Mouse (Mus musculus): ENCODE results near the gene Ddx39. TPM values are rescaled to one million over a fixed set of nuclear protein-coding genes. Genes with fewer than 3 reads are reported as not detected.

Gene Ddx39
- polyA plus RNA-seq, 1 experiment from 2014 or later = 215 TPM

GRCm38 (mm10) chr8:83684517-83684916, 30.5 kb upstream of the Ddx39 start:
- no peaks in the 10 kb centered on the region for H3K9me3 ChIP-seq
- no peak overlapping the region for H3K9ac ChIP-seq
- peaks cover 34% of the 10 kb centered on the region for H3K36me3 ChIP-seq
- no peak for ATAC-seq
- 92% methylated on average over 9 of the region's 9 CpGs for WGBS
- H3K4me2 ChIP-seq (replicated peaks) = no peak overlapping the region
- H3K4me3 ChIP-seq (replicated peaks) = no peak overlapping the region
- H3K27me3 ChIP-seq (replicated peaks) = no peaks in the 10 kb centered on the region
- H3K4me1 ChIP-seq (replicated peaks) = no peaks in the 10 kb centered on the region
- no peak overlapping the region for H3K27ac ChIP-seq

DNA sequence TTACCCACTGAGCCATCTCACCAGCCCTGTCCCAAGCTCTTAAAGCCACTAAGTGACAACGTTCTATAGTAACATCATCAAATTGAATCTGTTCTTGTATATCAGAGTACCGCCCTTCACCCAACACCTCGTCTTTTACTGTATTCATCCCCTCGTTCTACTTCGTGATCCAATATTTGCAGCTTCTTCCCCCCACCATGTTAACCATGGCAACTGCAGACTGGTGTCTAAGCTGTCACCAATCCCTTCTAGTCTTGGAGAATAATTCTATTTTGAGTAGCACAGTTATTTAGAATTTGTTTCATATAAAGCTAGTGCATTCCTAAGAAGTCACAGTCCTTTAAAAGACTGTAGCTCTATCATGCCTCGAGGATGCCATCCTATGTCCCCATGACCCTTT, 25.7 kb upstream of the Ddx39 start:
- Histone ChIP-seq H3K4me1 (replicated peaks) (peaks cover 7% of the 10 kb centered on the region), H3K9me3 (no peaks in the 10 kb centered on the region), H3K4me2 (replicated peaks) (no peak overlapping the region), H3K27me3 (replicated peaks) (no peaks in the 10 kb centered on the region), H3K36me3 (peaks cover 31% of the 10 kb centered on the region), H3K9ac (no peak overlapping the region), H3K4me3 (replicated peaks) (no peak overlapping the region), H3K27ac (no peak overlapping the region)
- WGBS = 94% methylated on average over 6 of the region's 6 CpGs
- no peak for ATAC-seq

DNA sequence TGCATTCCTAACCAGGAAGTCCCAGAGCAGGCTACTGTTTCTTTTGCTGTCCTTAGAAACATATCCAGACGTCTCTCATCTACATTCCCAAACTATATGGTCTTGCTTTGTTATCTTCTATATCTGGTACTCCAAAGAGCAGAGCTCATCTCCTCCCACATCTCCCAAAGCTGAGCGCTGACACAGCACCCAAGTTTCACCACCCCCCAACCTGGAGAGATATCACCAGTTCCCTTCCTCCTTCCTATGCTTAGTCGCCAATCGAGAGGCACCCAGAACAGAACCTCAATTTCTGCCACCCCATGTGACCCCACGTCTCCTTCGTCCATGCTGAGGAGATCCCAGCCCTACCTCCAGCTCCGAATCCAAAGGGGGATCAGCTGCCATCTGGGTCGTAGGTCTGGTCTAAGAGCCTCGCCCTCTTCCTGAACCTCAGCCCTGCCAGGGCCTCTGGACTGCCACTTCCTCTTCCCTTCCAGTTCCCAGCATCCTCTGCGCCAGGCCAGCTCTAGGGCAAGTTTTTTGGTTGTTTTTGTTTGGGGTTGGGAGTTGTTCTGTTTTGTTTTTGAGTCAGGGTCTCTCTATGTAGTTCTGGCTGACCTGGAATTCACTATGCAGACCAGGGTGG, 21.3 kb upstream of the Ddx39 start:
- Histone ChIP-seq H3K4me1 (replicated peaks) (peaks cover 35% of the 10 kb centered on the region), H3K4me2 (replicated peaks) (no peak overlapping the region; the same call in 1 of the 2 replicates), H3K36me3 (peaks cover 25% of the 10 kb centered on the region), H3K9ac (no peak overlapping the region), H3K4me3 (replicated peaks) (no peak overlapping the region), H3K27me3 (replicated peaks) (no peaks in the 10 kb centered on the region), H3K27ac (no peak overlapping the region), H3K9me3 (no peaks in the 10 kb centered on the region)
- WGBS = 78% methylated on average over 10 of the region's 10 CpGs
- ATAC-seq = no peak

GRCm38 (mm10) chr8:83694369-83695160, 20.4 kb upstream of the Ddx39 start:
- H3K4me3 ChIP-seq (replicated peaks) = no peak overlapping the region
- ATAC-seq = no peak
- H3K27ac ChIP-seq = 0 out of 2 replicates have a peak overlapping the region, but pooled peaks have one; percentile 9
- peaks cover 23% of the 10 kb centered on the region for H3K36me3 ChIP-seq
- H3K9me3 ChIP-seq = no peaks in the 10 kb centered on the region
- H3K27me3 ChIP-seq (replicated peaks) = no peaks in the 10 kb centered on the region
- H3K4me1 ChIP-seq (replicated peaks) = peaks cover 39% of the 10 kb centered on the region
- WGBS = 70% methylated on average over 11 of the region's 11 CpGs
- no peak overlapping the region for H3K9ac ChIP-seq
- H3K4me2 ChIP-seq (replicated peaks) = no peak overlapping the region

DNA sequence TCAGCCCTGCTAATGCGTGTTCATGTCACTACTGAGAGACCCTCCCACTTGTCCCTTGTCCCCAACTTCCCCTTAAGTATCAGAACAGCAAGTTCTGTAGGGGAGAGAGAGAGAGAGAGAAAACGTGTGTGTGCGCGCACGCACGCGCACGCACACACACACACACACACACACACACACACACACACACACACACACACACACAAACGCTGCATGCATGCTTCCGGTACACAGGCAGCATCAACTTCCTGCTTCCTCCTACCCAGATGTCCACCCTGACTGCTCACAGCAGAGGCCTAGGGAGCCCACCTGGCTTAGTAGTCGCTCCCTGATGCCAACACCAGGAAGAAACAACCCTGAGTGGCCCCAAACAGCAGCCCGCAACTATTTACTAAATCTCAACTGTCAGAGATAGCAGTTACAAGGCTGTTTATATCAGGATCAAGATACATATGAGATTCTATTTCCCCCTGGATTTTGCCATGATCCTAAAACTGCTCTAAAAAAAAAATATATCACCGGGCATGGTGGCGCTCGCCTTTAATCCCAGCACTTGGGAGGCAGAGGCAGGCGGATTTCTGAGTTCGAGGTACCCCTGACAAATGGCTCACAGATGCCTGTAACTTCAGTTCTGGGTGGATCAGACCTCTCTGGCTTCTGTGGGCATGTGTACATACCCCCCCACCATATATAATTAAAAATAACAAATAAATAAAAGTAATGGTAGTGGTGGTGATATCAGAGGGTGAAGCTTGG, 19.4 kb upstream of the Ddx39 start:
- Histone ChIP-seq H3K9ac (no peak overlapping the region), H3K36me3 (peaks cover 21% of the 10 kb centered on the region), H3K27ac (no peak overlapping the region), H3K9me3 (no peaks in the 10 kb centered on the region), H3K4me3 (replicated peaks) (no peak overlapping the region), H3K4me1 (replicated peaks) (peaks cover 41% of the 10 kb centered on the region), H3K27me3 (replicated peaks) (no peaks in the 10 kb centered on the region), H3K4me2 (replicated peaks) (no peak overlapping the region)
- 85% methylated on average over 17 of the region's 17 CpGs for WGBS
- ATAC-seq = no peak

DNA sequence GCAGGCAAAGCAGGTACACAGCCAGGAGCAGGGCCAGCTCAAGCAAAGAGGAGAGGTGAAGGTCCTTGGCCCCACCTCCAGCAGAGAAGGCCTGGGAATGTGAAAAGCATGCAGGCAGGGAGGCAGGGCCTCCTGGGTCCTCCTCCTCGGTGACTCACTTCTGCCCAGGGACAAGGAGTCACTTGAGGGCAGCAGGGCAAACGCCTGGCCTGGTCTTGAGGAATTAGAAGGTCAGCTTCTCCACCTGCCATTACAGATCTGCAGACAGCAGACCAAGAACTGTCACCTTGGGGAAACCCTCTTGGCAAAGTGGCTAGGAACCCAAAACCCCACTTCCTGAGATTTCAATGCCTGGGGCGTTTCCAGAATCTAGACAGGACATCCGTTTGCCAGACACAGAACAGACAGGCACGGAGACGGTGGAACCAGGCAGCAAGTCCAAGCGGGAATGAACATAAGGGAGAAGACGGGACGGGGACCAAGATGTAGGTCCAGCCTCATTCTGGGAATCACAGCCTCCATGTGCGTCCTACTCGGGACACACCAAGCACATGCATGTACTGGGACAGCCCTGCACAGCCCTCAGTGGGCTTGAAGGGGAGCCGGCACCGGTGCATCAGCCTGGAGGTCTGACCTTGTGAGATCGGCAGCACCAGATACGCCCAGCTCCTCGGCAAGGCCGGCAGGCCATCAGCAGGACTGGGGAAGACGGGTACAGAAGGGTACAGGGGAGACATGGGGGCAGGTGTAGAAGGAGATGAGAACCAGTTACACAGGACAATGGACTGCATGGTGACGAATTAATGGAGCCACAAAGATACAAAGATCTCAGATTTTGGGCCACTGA, 17.4 kb upstream of the Ddx39 start:
- H3K9me3 ChIP-seq = no peaks in the 10 kb centered on the region
- peak overlapping the region; percentile 90; the same call in 1 of the 2 replicates for H3K27ac ChIP-seq
- peak overlapping the region; percentile 87 for H3K9ac ChIP-seq
- H3K27me3 ChIP-seq (replicated peaks) = no peaks in the 10 kb centered on the region
- H3K36me3 ChIP-seq = peaks cover 1% of the 10 kb centered on the region
- peak overlapping the region; percentile 72 for H3K4me2 ChIP-seq (replicated peaks)
- peak; percentile 32 for ATAC-seq
- peak overlapping the region; percentile 82 for H3K4me3 ChIP-seq (replicated peaks)
- H3K4me1 ChIP-seq (replicated peaks) = peaks cover 41% of the 10 kb centered on the region
- WGBS = 32% methylated on average over 19 of the region's 19 CpGs

DNA sequence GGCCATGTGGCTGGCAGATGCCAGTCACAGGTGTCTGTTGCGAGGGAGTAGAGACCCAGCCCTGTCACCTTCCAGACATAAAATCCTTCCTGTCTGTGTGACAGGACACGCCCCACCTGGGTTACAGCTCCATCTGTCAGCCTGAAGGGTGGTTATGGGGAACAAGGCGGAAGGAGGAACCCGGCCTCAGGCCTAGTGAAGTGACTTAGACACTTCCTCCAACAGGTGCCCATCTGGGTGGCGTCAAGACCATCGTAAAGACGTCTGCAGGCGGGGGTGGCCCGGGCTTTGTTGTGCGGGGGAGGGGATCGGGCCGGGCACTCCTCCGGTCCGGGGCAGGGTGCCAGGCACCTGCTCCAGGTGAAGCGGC, 16.7 kb upstream of the Ddx39 start:
- H3K9ac ChIP-seq = peak overlapping the region; percentile 87
- peak overlapping the region; percentile 82 for H3K4me3 ChIP-seq (replicated peaks)
- H3K4me2 ChIP-seq (replicated peaks) = peak overlapping the region; percentile 72
- 2% methylated on average over 15 of the region's 15 CpGs for WGBS
- no peaks in the 10 kb centered on the region for H3K27me3 ChIP-seq (replicated peaks)
- ATAC-seq = peak; percentile 62
- peak overlapping the region; percentile 90 for H3K27ac ChIP-seq
- H3K9me3 ChIP-seq = no peaks in the 10 kb centered on the region
- H3K4me1 ChIP-seq (replicated peaks) = peaks cover 41% of the 10 kb centered on the region
- H3K36me3 ChIP-seq = no peaks in the 10 kb centered on the region

GRCm38 (mm10) chr8:83698661-83699453, 16.1 kb upstream of the Ddx39 start, which contains the start of gene Pkn1:
TSS of gene Pkn1 (minus strand) at chr8:83699179.
- Histone ChIP-seq H3K4me3 (replicated peaks) (peak within 1 kb of the TSS; percentile 82), H3K4me2 (replicated peaks) (peak within 1 kb of the TSS; percentile 72), H3K27ac (peak within 1 kb of the TSS; percentile 90), H3K4me1 (replicated peaks) (peaks cover 38% of the 10 kb centered on the region), H3K9me3 (no peaks in the 10 kb centered on the region), H3K9ac (peak within 1 kb of the TSS; percentile 87), H3K27me3 (replicated peaks) (no peaks in the 10 kb centered on the region), H3K36me3 (no peaks in the 10 kb centered on the region)
- peak; percentile 93 for ATAC-seq
- WGBS = 0% methylated on average over 64 of the region's 85 CpGs

DNA sequence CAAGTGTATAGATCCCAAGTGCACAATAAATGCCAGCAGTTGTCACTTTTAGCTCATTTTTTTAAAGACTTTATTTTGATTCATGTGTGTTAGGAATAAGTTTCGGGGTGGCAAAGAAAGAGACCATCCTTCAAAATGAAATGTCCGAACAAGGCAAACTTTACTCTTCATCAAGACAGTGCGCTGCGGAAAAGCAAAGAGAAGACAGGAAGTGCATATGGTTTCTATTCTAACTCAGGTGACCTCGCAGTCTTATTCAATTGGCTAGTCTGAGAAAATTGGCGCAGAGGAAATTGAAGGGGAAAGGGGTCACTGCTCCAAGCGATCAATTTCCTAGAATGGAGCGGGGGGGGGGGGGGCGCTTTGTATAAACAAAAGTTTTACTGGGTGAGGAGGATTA, 15.4 kb upstream of the Ddx39 start:
- Histone ChIP-seq H3K27me3 (replicated peaks) (no peaks in the 10 kb centered on the region), H3K9me3 (no peaks in the 10 kb centered on the region), H3K4me2 (replicated peaks) (peak overlapping the region; percentile 72), H3K9ac (peak overlapping the region; percentile 87), H3K4me3 (replicated peaks) (peak overlapping the region; percentile 82), H3K36me3 (no peaks in the 10 kb centered on the region), H3K27ac (peak overlapping the region; percentile 90), H3K4me1 (replicated peaks) (peaks cover 31% of the 10 kb centered on the region)
- no peak for ATAC-seq
- WGBS = 22% methylated on average over 9 of the region's 9 CpGs

DNA sequence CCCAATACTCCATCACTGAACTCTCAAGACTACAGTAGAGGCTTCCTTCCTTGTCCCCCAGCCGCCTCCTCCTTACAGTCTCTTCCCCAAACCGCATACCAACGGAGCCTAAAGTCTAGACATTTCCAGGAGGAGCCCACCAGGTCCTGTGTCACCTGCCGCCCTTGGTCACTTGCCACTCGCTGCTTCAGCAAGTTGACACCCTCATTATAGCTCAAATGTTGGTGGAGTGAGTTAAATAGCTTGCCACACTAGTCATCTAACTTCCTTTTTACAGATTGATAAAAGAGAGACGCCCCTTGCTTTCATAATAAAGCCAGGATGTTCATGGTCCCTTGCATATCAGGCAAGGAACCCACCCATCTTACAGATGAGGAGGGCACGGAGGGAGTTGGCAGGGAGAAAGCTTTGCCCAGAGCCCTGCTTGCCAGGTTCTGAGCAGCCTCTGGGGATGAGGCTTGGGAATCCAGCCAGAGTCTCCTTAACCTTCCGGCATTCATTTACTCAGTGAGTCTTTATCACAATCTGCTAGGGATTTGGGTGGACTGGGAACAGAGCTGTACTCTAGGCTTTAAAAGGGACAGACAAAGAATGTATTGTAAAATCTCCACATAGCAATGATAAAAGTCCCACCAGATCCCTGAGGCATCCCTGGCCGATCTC, 14.4 kb upstream of the Ddx39 start:
- Histone ChIP-seq H3K4me2 (replicated peaks) (no peak overlapping the region), H3K27ac (no peak overlapping the region), H3K27me3 (replicated peaks) (no peaks in the 10 kb centered on the region), H3K4me1 (replicated peaks) (peaks cover 26% of the 10 kb centered on the region), H3K36me3 (no peaks in the 10 kb centered on the region), H3K9me3 (no peaks in the 10 kb centered on the region), H3K4me3 (replicated peaks) (no peak overlapping the region), H3K9ac (no peak overlapping the region)
- 75% methylated on average over 9 of the region's 9 CpGs for WGBS
- ATAC-seq = no peak

- Histone ChIP-seq H3K36me3 (no peaks in the 10 kb centered on the region), H3K4me2 (replicated peaks) (no peak overlapping the region), H3K27ac (no peak overlapping the region), H3K27me3 (replicated peaks) (no peaks in the 10 kb centered on the region), H3K9me3 (no peaks in the 10 kb centered on the region), H3K4me3 (replicated peaks) (no peak overlapping the region), H3K4me1 (replicated peaks) (peaks cover 6% of the 10 kb centered on the region; the same call in 1 of the 2 replicates), H3K9ac (no peak overlapping the region)
- 81% methylated on average over 4 of the region's 4 CpGs for WGBS
- no peak for ATAC-seq
Measured at GRCm38 (mm10) chr8:83703426-83703825, 11.6 kb upstream of the Ddx39 start.

All from intestine, embryonic 15.5 days (tissue).